Mouse (Mus musculus) kidney, embryonic 16.5 days (tissue): ENCODE measurements at regions not wholly inside any gene's neighbourhood (a gene's known extent, or its start where the extent isn't known, plus 50 kb on each side); places are given as distances from the start of the nearest gene placed in this dataset.
A peak's percentile ranks its signal among the peaks of the same experiment; 100 is the strongest.
"Not testable (repeated sequence)": the region's sequence is repeated elsewhere in the genome, so short reads cannot be mapped to it uniquely, and the experiment has no call there.

Experiments
- ATAC-seq: fragments of 200-750 bp; cut with Nextera tagmentation; 2 replicates; pipeline ENCODE4 v1.8.0; 2017; ENCODE audit warnings: moderate TSS enrichment; ENCODE audit not compliant: low FRiP score, low TSS enrichment
- H3K27ac ChIP-seq: fragments of 300-500 bp; sonication (generic); 2 replicates; pipeline ENCODE4 v1.5.1; 2014; ENCODE audit warnings: low read length
- H3K27me3 ChIP-seq: fragments of 300-500 bp; sonication (generic); 2 replicates; pipeline ENCODE4 v1.6.1; 2014; ENCODE audit warnings: low read length, control low read depth, mixed read lengths; ENCODE audit not compliant: insufficient read depth
- H3K36me3 ChIP-seq: fragments of 300-500 bp; sonication (generic); 2 replicates; pipeline ENCODE4 v1.6.1; 2014; ENCODE audit warnings: low read length, control low read depth, mixed read lengths; ENCODE audit not compliant: insufficient read depth
- H3K4me1 ChIP-seq: fragments of 300-500 bp; sonication (generic); 2 replicates; pipeline ENCODE4 v1.6.1; 2014; ENCODE audit warnings: low read length, control low read depth, mixed read lengths; ENCODE audit not compliant: insufficient read depth
- H3K4me2 ChIP-seq: fragments of 300-500 bp; sonication (generic); replicated peaks from 2 replicates; pipeline ENCODE4 v1.6.1; 2014; ENCODE audit warnings: low read depth, low read length
- H3K4me3 ChIP-seq: fragments of 300-500 bp; sonication (generic); 2 replicates; pipeline ENCODE4 v1.5.1; 2014; ENCODE audit warnings: mild to moderate bottlenecking, low read length
- H3K9ac ChIP-seq: fragments of 300-500 bp; sonication (generic); replicated peaks from 2 replicates; pipeline ENCODE4 v1.6.1; 2014; ENCODE audit warnings: low read length
- H3K9me3 ChIP-seq: fragments of 300-500 bp; sonication (generic); 2 replicates; pipeline ENCODE4 v1.6.1; 2016; ENCODE audit warnings: low read length, control low read depth
- WGBS: fragments of 180-500 bp; shearing (Covaris S2); extraction: QIAGEN DNeasy Blood & Tissue Kit; methylation state at CpG from one replicate; pipeline ENCODE4 v1.1.7; 2014; 5-methylcytosine and 5-hydroxymethylcytosine counted together

DNA sequence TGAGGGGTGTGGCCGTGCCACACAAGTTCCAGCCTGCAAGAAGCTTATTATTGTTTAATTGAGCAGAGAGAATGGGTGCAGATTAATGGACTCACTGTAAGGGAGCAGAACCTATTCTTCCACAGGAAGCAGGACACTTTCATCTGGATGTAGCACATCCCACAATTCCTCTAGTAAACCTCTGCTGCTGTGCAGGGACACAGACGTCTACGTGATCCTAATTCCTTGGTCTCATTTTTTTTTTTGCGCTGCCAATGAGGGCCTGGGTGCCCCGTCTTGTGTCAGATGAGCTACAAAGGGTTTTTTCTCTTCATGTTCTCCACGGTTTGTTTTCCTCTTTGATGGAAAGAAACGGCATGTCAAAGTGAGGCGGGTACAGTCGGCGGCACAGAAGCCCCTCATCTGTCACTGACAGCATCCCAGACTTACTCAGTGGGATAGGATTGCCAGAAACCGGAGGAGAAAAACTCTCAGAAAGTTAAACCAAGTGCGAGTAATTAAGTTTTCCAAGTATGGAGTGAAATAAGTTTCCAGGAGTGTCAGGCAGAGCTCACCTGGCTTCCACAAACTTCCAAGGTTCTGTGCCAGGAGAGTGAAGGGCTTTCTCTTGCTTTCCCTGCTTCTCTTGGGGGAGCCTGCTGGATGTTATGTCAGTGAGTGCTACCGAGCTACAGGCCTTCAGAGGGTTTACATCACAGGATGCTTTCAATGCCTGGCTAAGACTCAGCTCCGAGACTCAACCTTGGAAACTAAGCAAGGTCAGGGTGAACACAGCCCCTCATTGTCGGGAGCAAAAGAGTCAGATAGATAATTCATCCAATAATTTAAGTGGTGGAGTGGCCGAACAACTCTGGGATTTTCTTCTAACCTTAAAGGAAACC, 221.1 kb downstream of the Ankrd50 start:
- H3K4me3 ChIP-seq: no peak overlapping the region
- peaks cover 9% of the 10 kb centered on the region; the same call in 1 of the 2 replicates for H3K9me3 ChIP-seq
- 45% methylated on average over 16 of the region's 16 CpGs for WGBS
- no peaks in the 10 kb centered on the region for H3K36me3 ChIP-seq
- H3K27me3 ChIP-seq: no peaks in the 10 kb centered on the region
- H3K9ac ChIP-seq: no peak overlapping the region
- no peak for ATAC-seq
- no peak overlapping the region for H3K27ac ChIP-seq
- no peak overlapping the region for H3K4me2 ChIP-seq
- no peaks in the 10 kb centered on the region for H3K4me1 ChIP-seq

- ATAC-seq: no peak
- Histone ChIP-seq H3K9me3 (peaks cover 9% of the 10 kb centered on the region; the same call in 1 of the 2 replicates), H3K27ac (no peak overlapping the region), H3K4me2 (no peak overlapping the region), H3K9ac (no peak overlapping the region), H3K4me3 (no peak overlapping the region), H3K36me3 (no peaks in the 10 kb centered on the region), H3K4me1 (no peaks in the 10 kb centered on the region), H3K27me3 (no peaks in the 10 kb centered on the region)
- WGBS: 78% methylated on average over 11 of the region's 11 CpGs
Measured at GRCm38 (mm10) chr3:38261326-38262075, 223.1 kb downstream of the Ankrd50 start.

- not testable (repeated sequence) for H3K9ac ChIP-seq, H3K36me3 ChIP-seq, H3K27ac ChIP-seq, H3K9me3 ChIP-seq, H3K27me3 ChIP-seq, H3K4me2 ChIP-seq, ATAC-seq, H3K4me1 ChIP-seq, H3K4me3 ChIP-seq
- WGBS: 91% methylated on average over 8 of the region's 8 CpGs
Measured at GRCm38 (mm10) chr3:38259223-38259622, 225.4 kb downstream of the Ankrd50 start.

- WGBS: 70% methylated on average over 14 of the region's 14 CpGs
Measured at GRCm38 (mm10) chr3:38257843-38258290, 226.8 kb downstream of the Ankrd50 start.

DNA sequence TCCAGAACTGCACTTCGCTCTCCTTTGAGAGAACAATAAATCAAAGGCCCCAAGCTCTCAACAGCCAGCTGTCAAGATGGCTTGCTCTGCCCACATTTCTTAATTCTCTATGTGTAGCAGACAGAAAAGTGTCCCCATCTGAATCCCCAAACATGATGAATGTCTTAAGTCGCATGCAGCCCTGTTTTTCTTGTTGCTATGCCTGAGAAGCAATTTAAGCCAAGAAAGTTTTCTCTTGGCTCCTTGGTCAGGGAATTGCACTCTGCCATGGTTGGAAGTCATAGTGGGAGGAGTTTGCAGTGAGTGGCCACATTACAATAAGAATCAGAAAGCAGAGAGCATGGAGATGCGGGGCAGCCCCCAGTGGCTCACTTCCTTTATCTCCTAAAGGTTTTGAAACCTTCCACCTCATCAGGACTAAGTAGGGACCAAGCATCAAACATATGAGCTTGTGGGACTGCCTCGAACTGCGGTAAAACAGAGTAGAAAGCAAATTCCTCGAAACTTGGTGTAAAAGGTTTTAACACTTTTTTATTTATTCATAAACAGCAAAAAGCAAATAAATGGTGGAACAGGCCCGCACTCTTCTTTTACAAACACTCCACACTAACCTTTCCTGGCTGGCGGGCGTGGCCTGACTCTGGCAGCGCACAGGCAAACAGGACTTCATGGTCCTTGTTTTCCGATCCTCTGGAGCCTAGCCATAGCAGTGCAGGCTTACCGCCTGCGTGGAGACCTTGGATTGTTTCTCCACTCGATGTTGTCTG, 227.4 kb downstream of the Ankrd50 start:
- H3K4me1 ChIP-seq: no peaks in the 10 kb centered on the region
- H3K9me3 ChIP-seq: peaks cover 9% of the 10 kb centered on the region; the same call in 1 of the 2 replicates
- no peaks in the 10 kb centered on the region for H3K27me3 ChIP-seq
- H3K4me3 ChIP-seq: no peak overlapping the region
- H3K9ac ChIP-seq: no peak overlapping the region
- H3K4me2 ChIP-seq: no peak overlapping the region
- H3K36me3 ChIP-seq: no peaks in the 10 kb centered on the region
- no peak overlapping the region for H3K27ac ChIP-seq
- no peak for ATAC-seq
- WGBS: 67% methylated on average over 14 of the region's 14 CpGs

More at GRCm38 (mm10) chr3:38257843-38258290, 226.8 kb downstream of the Ankrd50 start:
- no peak overlapping the region for H3K4me3 ChIP-seq
- no peak for ATAC-seq
- H3K36me3 ChIP-seq: no peaks in the 10 kb centered on the region
- H3K9me3 ChIP-seq: peaks cover 9% of the 10 kb centered on the region; the same call in 1 of the 2 replicates
- H3K27ac ChIP-seq: no peak overlapping the region
- no peak overlapping the region for H3K9ac ChIP-seq
- H3K4me2 ChIP-seq: no peak overlapping the region
- H3K27me3 ChIP-seq: no peaks in the 10 kb centered on the region
- H3K4me1 ChIP-seq: no peaks in the 10 kb centered on the region

GRCm38 (mm10) chr3:38255674-38256073, 229.0 kb downstream of the Ankrd50 start:
- H3K27ac ChIP-seq: no peak overlapping the region
- peak; percentile 64; the same call in 1 of the 2 replicates for ATAC-seq
- no peaks in the 10 kb centered on the region for H3K27me3 ChIP-seq
- no peak overlapping the region for H3K4me3 ChIP-seq
- no peak overlapping the region for H3K9ac ChIP-seq
- 10% methylated on average over 2 of the region's 2 CpGs for WGBS
- no peaks in the 10 kb centered on the region for H3K36me3 ChIP-seq
- H3K4me2 ChIP-seq: no peak overlapping the region
- H3K4me1 ChIP-seq: no peaks in the 10 kb centered on the region
- H3K9me3 ChIP-seq: peaks cover 6% of the 10 kb centered on the region; the same call in 1 of the 2 replicates

- no peak overlapping the region for H3K4me3 ChIP-seq
- H3K27me3 ChIP-seq: no peaks in the 10 kb centered on the region
- H3K4me2 ChIP-seq: no peak overlapping the region
- no peak overlapping the region for H3K9ac ChIP-seq
- no peaks in the 10 kb centered on the region for H3K36me3 ChIP-seq
- peak; percentile 87 for ATAC-seq
- H3K9me3 ChIP-seq: peaks cover 5% of the 10 kb centered on the region; the same call in 1 of the 2 replicates
- 57% methylated on average over 2 of the region's 2 CpGs for WGBS
- H3K4me1 ChIP-seq: no peaks in the 10 kb centered on the region
- H3K27ac ChIP-seq: no peak overlapping the region
Measured at GRCm38 (mm10) chr3:38254896-38255295, 229.7 kb downstream of the Ankrd50 start.

GRCm38 (mm10) chr3:38251592-38251991, 233.1 kb downstream of the Ankrd50 start:
- no peak for ATAC-seq

DNA sequence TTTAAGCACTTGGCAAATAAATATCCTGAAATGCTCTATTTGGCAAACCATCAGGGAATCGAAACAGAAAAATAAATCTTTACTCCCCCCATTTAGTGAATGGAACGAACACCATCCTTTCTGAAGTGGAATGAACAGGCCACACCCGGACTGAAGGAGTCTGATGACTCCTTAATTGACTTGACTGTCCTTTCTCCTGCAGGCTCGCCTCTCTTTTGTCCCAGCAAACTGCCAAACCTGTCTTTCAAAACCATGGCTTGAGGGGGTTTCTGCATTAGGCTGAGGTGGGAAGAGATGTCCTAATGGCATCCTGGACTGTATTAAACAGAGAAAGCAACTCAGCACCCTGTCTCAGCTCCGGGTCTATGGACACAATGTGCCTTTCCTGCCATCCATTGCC, 234.1 kb downstream of the Ankrd50 start:
- WGBS: 75% methylated on average over 5 of the region's 5 CpGs
- Histone ChIP-seq H3K9ac (no peak overlapping the region), H3K27ac (no peak overlapping the region), H3K27me3 (no peaks in the 10 kb centered on the region), H3K36me3 (no peaks in the 10 kb centered on the region), H3K4me2 (no peak overlapping the region), H3K4me3 (no peak overlapping the region), H3K4me1 (no peaks in the 10 kb centered on the region), H3K9me3 (peaks cover 5% of the 10 kb centered on the region; the same call in 1 of the 2 replicates)
- ATAC-seq: no peak

More at GRCm38 (mm10) chr3:38251592-38251991, 233.1 kb downstream of the Ankrd50 start:
- H3K4me2 ChIP-seq: no peak overlapping the region
- no peaks in the 10 kb centered on the region for H3K36me3 ChIP-seq
- WGBS: 61% methylated on average over 2 of the region's 2 CpGs
- no peak overlapping the region for H3K27ac ChIP-seq
- no peaks in the 10 kb centered on the region for H3K4me1 ChIP-seq
- peaks cover 5% of the 10 kb centered on the region; the same call in 1 of the 2 replicates for H3K9me3 ChIP-seq
- H3K27me3 ChIP-seq: no peaks in the 10 kb centered on the region
- H3K4me3 ChIP-seq: no peak overlapping the region
- no peak overlapping the region for H3K9ac ChIP-seq
